Mouse (Mus musculus) small intestine, adult 2 months (tissue): ENCODE measurements around the gene Fbxo3. TPM values are rescaled to one million over a fixed set of nuclear protein-coding genes. Genes with fewer than 3 reads are reported as not detected.

ENCODE experiments used
- H3K27ac ChIP-seq: fragments of 200-500 bp; 2 replicates; pipeline ENCODE4 v1.5.1; 2012; ENCODE audit warnings: low read depth, low read length, control low read depth, inconsistent platforms; ENCODE audit not compliant: insufficient read depth
- H3K27me3 ChIP-seq: fragments of 200-500 bp; 2 replicates; pipeline ENCODE4 v1.6.1; 2012; ENCODE audit warnings: mild to moderate bottlenecking, moderate library complexity, low read length, inconsistent platforms; ENCODE audit not compliant: control insufficient read depth, insufficient read depth
- H3K36me3 ChIP-seq: fragments of 200-500 bp; 2 replicates; pipeline ENCODE4 v1.6.1; 2012; ENCODE audit warnings: mild to moderate bottlenecking, low read length, control low read depth, inconsistent platforms; ENCODE audit not compliant: control insufficient read depth, insufficient read depth
- H3K4me1 ChIP-seq: fragments of 200-500 bp; 2 replicates; pipeline ENCODE4 v1.6.1; 2012; ENCODE audit warnings: low read length, inconsistent platforms, mixed read lengths; ENCODE audit not compliant: control insufficient read depth, insufficient read depth, insufficient read length
- H3K4me3 ChIP-seq: fragments of 200-500 bp; 2 replicates; pipeline ENCODE4 v1.5.1; 2012; ENCODE audit warnings: low read depth, mild to moderate bottlenecking, control low read depth, inconsistent platforms, low read length, moderate library complexity
- CTCF ChIP-seq: fragments of 200-500 bp; IDR thresholded peaks from 2 replicates; pipeline ENCODE4 v1.5.1; 2012; ENCODE audit warnings: low read depth, mild to moderate bottlenecking, control low read depth, inconsistent platforms, low read length, moderate library complexity, mixed read lengths; ENCODE audit not compliant: insufficient replicate concordance, insufficient read length; ENCODE audit errors: extremely low read depth
- POLR2A ChIP-seq: fragments of 200-500 bp; IDR thresholded peaks from 2 replicates; pipeline ENCODE4 v1.6.1; 2012; ENCODE audit warnings: low read depth, mild to moderate bottlenecking, control low read depth, inconsistent platforms, low read length, moderate library complexity
- WGBS: fragments of 180-500 bp; shearing (Covaris S2); methylation state at CpG from one replicate; pipeline ENCODE4 v1.1.7; 2018; 5-methylcytosine and 5-hydroxymethylcytosine counted together
- polyA plus RNA-seq: library from polyadenylated mRNA; depleted of rRNA; stranded (reverse); fragments of >200 nt; gene quantifications from 2 replicates; pipeline ENCODE4 v1.2.3, GENCODE M21; 2012

The Fbxo3 gene
- polyA plus RNA-seq, 1 experiment: 6.9 TPM

- Histone ChIP-seq H3K36me3 (peaks cover 29% of the 10 kb centered on the region), H3K4me3 (no peak overlapping the region), H3K27me3 (no peaks in the 10 kb centered on the region), H3K4me1 (no peaks in the 10 kb centered on the region), H3K27ac (no peak overlapping the region)
- TF ChIP-seq CTCF (no peak), POLR2A (no peak)
- WGBS: 31% methylated on average over 3 of the region's 3 CpGs
Observed at GRCm38 (mm10) chr2:104036316-104036715, 8.8 kb downstream of the Fbxo3 start.

GRCm38 (mm10) chr2:104038236-104038635 lies 10.7 kb downstream of the Fbxo3 start:
- WGBS: 84% methylated on average over 2 of the region's 2 CpGs
- Histone ChIP-seq H3K27me3 (no peaks in the 10 kb centered on the region), H3K36me3 (peaks cover 24% of the 10 kb centered on the region), H3K4me1 (no peaks in the 10 kb centered on the region), H3K27ac (no peak overlapping the region), H3K4me3 (no peak overlapping the region)
- TF ChIP-seq CTCF (no peak), POLR2A (no peak)

- TF ChIP-seq CTCF (no peak), POLR2A (no peak)
- no peak overlapping the region for H3K27ac ChIP-seq
- H3K36me3 ChIP-seq: peaks cover 24% of the 10 kb centered on the region
- no peak overlapping the region for H3K4me3 ChIP-seq
- 20% methylated on average over 5 of the region's 5 CpGs for WGBS
- H3K4me1 ChIP-seq: no peaks in the 10 kb centered on the region
- H3K27me3 ChIP-seq: no peaks in the 10 kb centered on the region
Observed at GRCm38 (mm10) chr2:104041632-104042031, 14.1 kb downstream of the Fbxo3 start.

DNA sequence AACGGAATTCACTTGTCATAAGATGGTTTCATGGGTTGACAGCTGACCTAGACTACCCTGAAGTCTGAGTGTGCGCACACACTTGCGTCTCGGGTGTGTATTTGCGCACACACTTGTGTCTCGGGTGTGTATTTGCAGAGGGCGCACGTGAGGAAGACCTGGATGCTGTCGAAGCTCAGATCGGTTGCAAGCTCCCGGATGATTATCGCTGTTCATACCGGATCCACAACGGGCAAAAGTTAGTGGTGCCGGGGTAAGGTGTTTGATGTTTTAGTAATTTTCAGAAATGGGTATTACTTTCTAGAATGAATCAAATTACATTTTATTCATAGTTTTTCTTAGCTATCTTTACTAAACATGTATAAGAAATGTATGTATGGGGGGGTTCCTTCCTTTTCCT lies 15.2 kb downstream of the Fbxo3 start:
- H3K27ac ChIP-seq: no peak overlapping the region
- peaks cover 22% of the 10 kb centered on the region for H3K36me3 ChIP-seq
- 96% methylated on average over 15 of the region's 15 CpGs for WGBS
- no peaks in the 10 kb centered on the region for H3K4me1 ChIP-seq
- no peaks in the 10 kb centered on the region for H3K27me3 ChIP-seq
- no peak overlapping the region for H3K4me3 ChIP-seq
- no peak for TF ChIP-seq POLR2A
- TF ChIP-seq CTCF: no peak

DNA sequence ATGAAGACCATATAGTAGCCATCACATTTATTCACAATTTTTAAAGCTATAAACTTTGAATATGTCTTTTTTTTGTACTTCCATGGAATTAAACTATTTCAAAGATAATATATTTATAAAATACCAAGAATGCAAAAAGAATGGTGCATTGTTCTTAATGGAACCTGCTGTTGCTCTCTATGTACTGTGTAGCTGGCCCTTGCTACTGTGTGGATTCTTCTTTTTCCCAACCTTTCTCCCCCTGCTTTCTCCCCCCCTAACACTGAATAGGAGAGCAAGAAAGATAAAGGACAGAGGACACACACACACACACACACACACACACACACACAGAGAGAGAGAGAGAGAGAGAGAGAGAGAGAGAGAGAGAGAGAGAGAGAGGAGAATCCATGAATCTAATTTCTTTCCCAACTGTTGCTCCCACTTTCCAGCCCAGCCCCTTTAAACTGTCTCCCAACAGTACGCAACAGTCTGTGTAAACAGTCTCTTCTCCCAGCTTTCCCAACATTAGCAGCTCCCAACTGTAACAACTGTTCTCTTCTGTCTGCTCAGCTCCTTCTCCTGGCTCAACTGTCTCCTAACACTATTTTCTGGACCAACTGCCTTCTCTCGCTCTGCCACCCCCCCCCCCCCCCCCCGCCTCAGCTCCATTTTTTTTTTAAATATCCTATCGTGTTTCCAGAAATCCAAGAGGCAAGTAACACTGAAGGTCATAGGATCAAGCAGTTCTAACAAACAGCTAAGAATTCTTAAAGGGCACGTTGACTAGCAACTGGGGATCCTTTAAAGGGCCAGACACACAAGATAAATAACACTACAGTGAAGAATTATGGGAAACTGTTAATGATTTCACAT lies 16.3 kb downstream of the Fbxo3 start:
- WGBS: 68% methylated on average over 5 of the region's 5 CpGs
- H3K4me3 ChIP-seq: no peak overlapping the region
- no peaks in the 10 kb centered on the region for H3K4me1 ChIP-seq
- H3K27ac ChIP-seq: no peak overlapping the region
- no peaks in the 10 kb centered on the region for H3K27me3 ChIP-seq
- H3K36me3 ChIP-seq: peaks cover 26% of the 10 kb centered on the region
- no peak for TF ChIP-seq POLR2A
- no peak for TF ChIP-seq CTCF

GRCm38 (mm10) chr2:104044479-104045080 lies 17.1 kb downstream of the Fbxo3 start:
- WGBS: 76% methylated on average over 1 of the region's 1 CpGs
- Histone ChIP-seq H3K36me3 (peaks cover 24% of the 10 kb centered on the region), H3K27ac (no peak overlapping the region), H3K27me3 (no peaks in the 10 kb centered on the region), H3K4me1 (no peaks in the 10 kb centered on the region), H3K4me3 (no peak overlapping the region)
- TF ChIP-seq POLR2A: no peak
- no peak for TF ChIP-seq CTCF

DNA sequence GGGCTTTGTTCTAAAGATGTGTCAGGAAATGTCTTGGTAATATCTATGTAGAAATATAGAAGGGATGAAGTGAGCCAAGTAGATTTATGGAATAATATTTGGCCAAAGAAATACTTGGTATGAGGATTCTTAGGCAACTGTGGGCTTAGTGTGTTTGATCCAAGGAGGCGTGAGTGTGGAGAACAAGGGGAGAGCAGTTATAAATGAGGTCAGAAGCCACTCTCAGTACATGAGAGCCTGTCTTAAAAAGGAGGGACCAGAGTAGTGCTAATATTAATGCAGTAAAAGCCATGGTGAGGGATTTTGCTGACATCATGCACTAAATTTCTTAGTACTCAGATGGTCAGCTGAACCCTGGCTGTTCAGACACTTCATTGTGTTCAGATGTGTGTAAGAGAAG lies 30.9 kb downstream of the Fbxo3 start:
- 93% methylated on average over 1 of the region's 1 CpGs for WGBS
- no peak overlapping the region for H3K4me3 ChIP-seq
- H3K27ac ChIP-seq: no peak overlapping the region
- TF ChIP-seq CTCF (no peak), POLR2A (no peak)
- no peaks in the 10 kb centered on the region for H3K27me3 ChIP-seq
- H3K36me3 ChIP-seq: peaks cover 25% of the 10 kb centered on the region
- H3K4me1 ChIP-seq: no peaks in the 10 kb centered on the region
